Mouse (Mus musculus) cerebellum, adult 2 months (tissue): Measurements from ENCODE around the gene Mgst1.
A peak's percentile ranks its signal among the peaks of the same experiment; 100 is the strongest.

Experiments
- CTCF ChIP-seq: fragments of 200-500 bp; IDR thresholded peaks from 2 replicates; pipeline ENCODE4 v1.5.1; 2011; ENCODE audit warnings: low read depth, mild to moderate bottlenecking, control low read depth, low read length, moderate library complexity, borderline replicate concordance; ENCODE audit not compliant: insufficient read depth
- POLR2A ChIP-seq: fragments of 200-500 bp; IDR thresholded peaks from 2 replicates; pipeline ENCODE4 v1.6.1; 2011; ENCODE audit warnings: low read length, control low read depth, borderline replicate concordance; ENCODE audit not compliant: insufficient read depth

- TF ChIP-seq CTCF (peak; percentile 49; the same call in 1 of the 2 replicates), POLR2A (no peak)
Measured at GRCm38 (mm10) chr6:138153111-138153510, 13.0 kb downstream of the Mgst1 start.
